Mouse (Mus musculus) kidney, adult 2 months (tissue): ENCODE measurements around the gene 4930583I09Rik.

Source experiments
- CTCF ChIP-seq: fragments of 200-500 bp; conservative IDR thresholded peaks from 2 replicates; pipeline ENCODE4 v1.5.1; 2011; ENCODE audit warnings: low read depth, mild to moderate bottlenecking, control low read depth, low read length, moderate library complexity, mixed read lengths; ENCODE audit not compliant: insufficient read depth, insufficient read length
- POLR2A ChIP-seq: fragments of 200-500 bp; IDR thresholded peaks from one replicate; pipeline ENCODE4 v1.6.1; 2011; ENCODE audit warnings: low read depth, low read length, control low read depth

- no peak for TF ChIP-seq CTCF
- no peak for TF ChIP-seq POLR2A
Observed at GRCm38 (mm10) chr17:64863817-64864216, 27.9 kb upstream of the 4930583I09Rik start.
